Mouse (Mus musculus) brain, embryonic 14.5 days (tissue): ENCODE measurements around the gene Nuak1. TPM values are rescaled to one million over a fixed set of nuclear protein-coding genes. Genes with fewer than 3 reads are reported as not detected.
"Not testable (repeated sequence)": the region's sequence is repeated elsewhere in the genome, so short reads cannot be mapped to it uniquely, and the experiment has no call there.

Source experiments
- DNase-seq: peaks from one replicate; pipeline ENCODE4 v3.0.0-alpha.2; 2011; ENCODE audit warnings: low read depth
- CTCF ChIP-seq: fragments of 200-500 bp; IDR thresholded peaks from 2 replicates; pipeline ENCODE4 v1.5.1; 2012; ENCODE audit warnings: inconsistent platforms, mild to moderate bottlenecking, moderate library complexity, borderline replicate concordance; ENCODE audit not compliant: insufficient read depth, insufficient read length; ENCODE audit errors: extremely low read depth
- POLR2A ChIP-seq: fragments of 200-500 bp; IDR thresholded peaks from 2 replicates; pipeline ENCODE4 v1.6.1; 2012; ENCODE audit warnings: mild to moderate bottlenecking, inconsistent platforms, borderline replicate concordance; ENCODE audit not compliant: poor library complexity, insufficient read depth, insufficient read length, severe bottlenecking; ENCODE audit errors: extremely low read depth
- polyA plus RNA-seq: library from polyadenylated mRNA; depleted of rRNA; stranded (reverse); fragments of >200 nt; gene quantifications from 2 replicates; pipeline ENCODE4 v1.2.3, GENCODE M21; 2012; rRNA removed

Nuak1 gene
- polyA plus RNA-seq = 52.9 and 54.8 TPM in 2 replicates

DNA sequence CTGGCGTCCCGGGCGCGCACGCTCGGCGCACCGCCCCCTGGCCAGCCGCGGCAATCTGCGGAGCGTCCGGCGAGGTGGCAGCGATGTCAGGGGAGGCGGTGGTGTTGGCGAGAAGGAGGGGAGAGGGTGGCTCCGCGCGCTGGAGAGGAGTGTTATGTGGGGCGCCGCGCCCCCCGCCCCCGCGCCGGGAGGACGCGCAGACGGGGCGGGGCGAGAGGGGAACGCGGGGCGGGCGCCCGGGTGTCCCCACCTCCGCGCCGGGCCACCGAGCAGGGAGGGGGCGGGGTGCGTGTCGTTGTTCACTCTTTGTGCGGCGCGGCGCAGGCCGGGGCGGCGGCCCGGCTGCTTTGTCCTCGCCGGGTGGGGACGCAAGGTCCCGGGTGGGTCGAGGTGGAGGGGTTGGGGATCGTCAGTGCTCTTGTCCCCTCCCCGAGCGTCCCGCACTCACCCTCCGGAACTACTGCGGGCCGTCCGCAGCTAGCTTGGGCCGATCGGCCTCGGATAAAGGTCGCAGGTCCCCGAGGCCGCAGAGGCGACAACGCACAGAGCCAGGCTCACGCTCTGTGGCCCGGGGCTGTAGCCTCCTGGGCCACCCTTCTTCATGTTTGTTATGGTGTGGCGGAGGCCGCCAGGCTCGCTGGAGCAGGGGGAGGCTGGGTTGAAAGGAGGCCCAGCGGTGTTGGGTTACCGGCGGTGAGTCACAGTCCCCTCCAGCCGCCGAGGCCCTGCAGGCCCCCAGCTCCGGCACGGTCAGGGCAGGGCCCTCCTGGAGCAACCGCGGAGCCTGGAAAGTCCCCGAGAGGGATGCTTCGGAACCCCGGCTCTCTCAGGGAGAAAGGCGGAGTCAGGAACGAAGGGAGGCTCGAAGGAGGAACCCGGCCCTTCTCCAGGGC lies at the start of gene Nuak1:
Gene Nuak1, minus strand, starts transcription at position 57 of the 893 bp plus-strand sequence.
- TF ChIP-seq CTCF (0 out of 2 replicates have a peak, but pooled peaks have one; percentile 0), POLR2A (peak; percentile 99)

DNA sequence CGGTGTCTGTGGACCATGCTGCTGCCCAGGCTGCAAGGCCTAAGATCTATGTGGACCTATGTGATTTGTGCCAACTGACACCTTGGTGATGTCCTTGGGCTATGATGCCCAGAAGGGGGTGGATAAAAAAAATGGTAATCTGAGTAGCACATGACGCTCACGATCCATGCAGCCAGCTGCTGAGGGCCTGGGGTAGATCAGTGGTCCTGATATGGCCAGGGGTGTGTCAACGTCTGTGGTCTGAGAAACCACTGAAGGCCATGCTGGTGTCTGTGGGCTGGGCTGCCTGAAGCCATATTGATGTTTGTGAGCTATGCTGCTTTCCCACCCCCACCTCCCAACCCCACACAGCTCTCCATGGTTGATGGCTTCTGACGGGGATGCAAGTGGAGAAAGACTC lies 49.7 kb upstream of the Nuak1 start:
- TF ChIP-seq CTCF (no peak), POLR2A (no peak)
- no peak for DNase-seq

More for the DNA sequence above, at the start of gene Nuak1:
- DNase-seq = peak; percentile 93

DNA sequence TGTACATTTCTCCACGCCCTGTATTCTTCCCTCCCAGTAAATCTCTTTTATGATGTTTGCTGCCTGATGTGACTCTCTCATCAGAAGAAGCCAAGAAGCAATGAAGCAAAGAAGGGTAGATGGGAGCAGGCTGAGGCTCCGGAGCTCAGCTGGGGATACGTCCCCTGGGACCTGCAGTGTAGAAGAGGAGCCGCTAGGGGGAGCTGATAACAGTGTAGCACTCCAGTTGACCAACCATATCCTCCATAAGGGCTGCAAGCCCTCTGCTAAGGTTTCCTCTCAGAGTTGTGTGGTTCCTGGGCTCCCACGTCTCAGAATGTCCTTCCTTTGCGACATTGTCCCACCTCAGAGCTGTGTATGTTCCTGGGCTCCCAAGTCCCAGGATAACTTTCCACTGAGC lies 47.9 kb upstream of the Nuak1 start:
- peak; percentile 66 for TF ChIP-seq CTCF
- no peak for TF ChIP-seq POLR2A
- DNase-seq = peak; percentile 38

DNA sequence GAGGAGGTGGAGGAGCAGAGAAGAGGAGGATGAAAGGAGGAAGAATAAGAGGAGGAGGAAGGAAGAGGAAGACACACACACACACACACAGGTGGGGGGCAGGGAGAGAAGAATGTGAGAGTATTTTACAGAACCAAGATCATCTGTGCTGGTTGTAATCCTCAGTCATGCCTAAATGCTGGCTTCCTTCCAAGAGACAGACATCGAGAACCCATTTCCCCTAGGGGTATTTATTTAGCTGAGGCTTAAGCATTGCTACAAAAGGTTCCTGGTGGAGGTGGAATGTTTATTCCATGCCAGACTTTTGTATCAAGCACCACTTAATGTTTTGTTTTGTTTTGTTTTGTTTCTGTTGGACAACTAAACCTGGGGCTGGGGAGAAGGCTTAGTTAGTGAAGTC lies 44.3 kb upstream of the Nuak1 start:
- peak; percentile 4 for DNase-seq
- TF ChIP-seq POLR2A (no peak), CTCF (no peak)

DNA sequence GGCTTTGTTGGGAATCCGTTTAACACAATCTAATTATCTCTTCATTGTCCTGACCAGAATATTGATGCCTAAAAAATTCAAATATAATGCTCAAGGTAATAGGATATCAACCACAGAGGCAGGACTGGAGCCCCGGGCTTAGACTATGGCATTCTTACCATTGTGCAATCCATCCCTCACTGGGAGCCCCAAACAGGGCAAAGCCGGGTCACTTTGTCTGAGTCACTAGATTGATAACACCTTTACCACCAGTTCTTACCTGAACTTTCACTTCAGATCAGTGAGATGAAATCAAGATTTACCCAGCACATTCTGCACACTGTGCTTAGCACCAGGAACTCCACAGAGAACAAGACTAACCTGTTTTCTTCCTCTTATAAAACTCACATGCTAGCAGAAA lies 43.2 kb upstream of the Nuak1 start:
- TF ChIP-seq CTCF = no peak
- no peak for TF ChIP-seq POLR2A
- DNase-seq = no peak

DNA sequence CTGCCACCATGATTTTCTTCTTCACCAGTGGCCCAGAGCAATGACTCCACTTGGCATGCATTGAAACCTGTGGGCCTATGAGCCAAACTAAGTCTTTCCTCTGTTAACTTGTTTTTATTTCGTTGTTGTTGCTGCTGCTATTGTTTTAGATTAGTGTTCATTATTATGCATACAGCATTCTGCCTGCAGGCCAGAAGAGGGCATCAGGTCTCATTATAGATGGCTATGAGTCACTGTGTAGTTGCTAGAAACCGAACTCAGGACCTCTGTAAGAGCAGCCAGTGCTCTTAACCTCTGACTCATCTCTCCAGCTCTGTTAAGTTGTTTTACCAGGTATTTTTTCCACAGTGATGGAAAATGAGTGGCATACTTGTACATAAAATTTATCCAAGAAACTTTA lies 42.7 kb upstream of the Nuak1 start:
- no peak for DNase-seq
- TF ChIP-seq POLR2A = no peak

DNA sequence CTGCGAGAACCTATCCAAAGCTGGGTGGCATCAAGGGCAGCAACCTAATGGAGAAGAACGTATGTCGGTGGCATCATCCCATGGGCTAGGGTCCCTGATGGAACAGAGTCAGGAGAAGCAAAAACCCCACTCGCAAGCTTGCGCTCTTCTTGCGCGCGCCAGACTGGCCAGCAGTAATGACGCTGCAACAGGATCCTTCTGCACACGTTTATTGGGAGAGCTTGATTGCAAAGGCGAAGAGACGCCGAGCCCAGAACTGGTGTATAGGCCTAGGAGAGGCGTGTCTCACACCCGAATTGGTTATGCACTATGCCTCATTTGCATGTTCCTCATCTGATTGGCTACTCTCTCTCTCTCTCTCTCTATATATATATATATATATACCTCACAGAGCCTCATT lies 42.0 kb upstream of the Nuak1 start:
- DNase-seq = not testable (repeated sequence)

DNA sequence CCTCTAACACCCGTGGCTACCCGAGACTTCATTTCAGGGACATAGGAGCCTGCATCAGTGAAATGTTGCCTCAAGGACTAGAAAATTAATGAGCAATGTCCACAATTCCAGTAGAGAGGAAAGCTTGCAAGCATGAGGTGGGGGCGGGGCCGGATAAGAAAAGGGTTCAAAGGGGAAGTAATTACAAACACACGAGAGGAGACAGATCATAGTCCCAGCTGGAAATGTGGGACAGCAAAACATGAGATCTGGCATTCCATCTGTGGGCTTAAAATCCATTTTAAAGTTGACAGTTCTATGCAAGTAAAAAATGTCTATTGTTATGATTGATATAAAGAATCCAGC lies 40.9 kb upstream of the Nuak1 start:
- no peak for DNase-seq
- TF ChIP-seq CTCF (no peak), POLR2A (no peak)

DNA sequence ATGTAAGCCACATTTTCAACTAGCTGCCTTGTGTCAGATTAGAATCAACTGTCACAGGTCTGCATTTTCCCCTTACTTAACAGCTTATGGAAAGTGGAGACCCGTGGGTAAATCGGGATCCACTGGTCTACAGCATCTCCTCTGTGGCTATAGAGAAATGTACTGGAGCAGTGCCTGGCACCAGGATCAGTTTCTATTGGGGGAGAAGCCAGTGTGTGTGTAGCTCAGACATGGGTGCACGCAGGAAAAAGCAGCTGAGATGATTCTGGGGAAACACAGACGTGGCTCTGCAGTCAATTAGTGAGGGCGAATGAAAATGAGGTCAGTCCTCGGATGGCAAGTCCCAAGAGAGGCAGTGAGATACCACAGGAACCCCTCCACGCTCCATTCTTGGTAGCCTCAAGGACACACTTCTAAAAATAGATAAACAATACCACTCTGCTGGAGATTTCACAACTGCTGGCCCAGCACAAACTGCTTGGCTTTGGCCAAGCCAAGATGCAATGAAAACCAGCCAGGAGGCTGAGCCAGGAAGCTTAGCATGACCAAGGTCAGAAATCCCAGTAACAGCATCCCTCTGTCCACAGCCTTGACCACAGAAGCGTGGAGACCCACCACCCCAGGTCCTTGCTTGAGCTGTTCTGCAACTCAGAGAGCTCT lies 40.4 kb upstream of the Nuak1 start:
- DNase-seq = no peak

DNA sequence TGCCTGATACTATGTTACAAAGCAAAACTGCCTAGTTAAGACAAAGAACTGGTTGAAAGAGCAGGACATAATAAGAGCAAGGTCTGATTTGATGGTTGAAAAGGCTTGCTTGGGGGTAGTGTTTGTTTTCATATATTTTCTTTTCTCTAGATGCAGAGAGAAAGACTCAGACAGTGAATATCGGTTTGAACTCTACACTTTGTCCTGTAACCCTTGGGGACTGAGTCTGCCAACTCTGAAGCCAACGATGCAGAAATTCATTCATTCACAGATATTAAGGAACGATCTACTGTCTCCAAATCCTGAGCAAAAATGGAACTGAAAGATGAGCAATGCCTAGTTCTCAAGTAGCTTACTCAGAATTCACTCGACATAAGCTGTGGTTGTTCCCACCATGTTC lies 39.7 kb upstream of the Nuak1 start:
- DNase-seq = no peak
- TF ChIP-seq POLR2A (no peak), CTCF (no peak)

More for the DNA sequence above, 40.4 kb upstream of the Nuak1 start:
- TF ChIP-seq CTCF = no peak
- TF ChIP-seq POLR2A = no peak

DNA sequence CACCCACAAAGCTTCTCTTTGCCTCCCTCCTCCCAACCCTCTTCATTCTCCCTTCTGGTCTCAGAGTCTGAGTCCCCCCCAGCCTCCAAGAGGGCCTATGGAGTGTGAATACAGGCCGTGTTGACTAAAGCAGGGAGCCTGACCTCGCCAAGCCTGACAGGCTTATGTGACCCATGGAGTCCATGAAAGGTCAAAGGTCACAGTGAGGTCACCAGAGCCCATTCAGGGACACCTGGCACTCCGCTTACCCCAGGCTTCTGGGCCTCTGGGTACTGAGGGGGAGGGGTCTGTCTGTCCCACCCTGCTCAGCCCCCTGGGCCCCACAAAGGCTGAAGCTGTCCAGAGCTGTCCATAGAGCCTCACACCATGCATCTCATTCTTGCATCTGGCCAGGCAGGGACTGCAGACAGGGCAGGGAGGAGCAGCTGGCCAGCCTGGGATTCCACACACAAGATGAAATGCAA lies 37.2 kb upstream of the Nuak1 start:
- TF ChIP-seq POLR2A (no peak), CTCF (no peak)

DNA sequence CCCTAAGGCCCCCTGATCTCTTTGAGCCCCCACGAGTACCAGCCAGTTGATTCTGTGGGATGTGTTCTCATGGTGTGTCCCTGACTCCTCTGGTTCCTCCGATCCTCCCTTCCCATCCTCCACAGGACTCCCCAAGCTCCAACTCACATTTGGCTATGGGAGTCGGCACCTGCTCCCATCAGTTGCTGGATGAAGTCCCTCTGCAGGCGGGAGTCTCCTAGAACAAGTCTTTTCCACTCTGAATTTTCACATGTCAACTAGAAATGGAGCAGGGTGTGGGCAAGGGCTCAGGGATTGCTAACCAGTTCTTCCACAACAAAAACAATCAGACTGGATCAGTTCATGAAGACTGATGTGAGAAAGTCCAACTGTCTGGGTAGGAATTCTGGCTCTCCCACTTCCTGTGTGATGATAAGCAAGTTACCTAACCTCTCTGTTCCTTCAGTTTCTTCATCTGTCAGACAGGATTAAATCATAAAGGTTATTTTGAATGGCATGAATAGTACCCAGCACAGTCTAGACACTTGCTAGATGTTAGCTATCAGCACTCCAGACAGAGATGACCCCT lies 36.7 kb upstream of the Nuak1 start:
- DNase-seq = no peak
- TF ChIP-seq CTCF (no peak), POLR2A (no peak)

More for the DNA sequence above, 37.2 kb upstream of the Nuak1 start:
- peak; percentile 39 for DNase-seq

DNA sequence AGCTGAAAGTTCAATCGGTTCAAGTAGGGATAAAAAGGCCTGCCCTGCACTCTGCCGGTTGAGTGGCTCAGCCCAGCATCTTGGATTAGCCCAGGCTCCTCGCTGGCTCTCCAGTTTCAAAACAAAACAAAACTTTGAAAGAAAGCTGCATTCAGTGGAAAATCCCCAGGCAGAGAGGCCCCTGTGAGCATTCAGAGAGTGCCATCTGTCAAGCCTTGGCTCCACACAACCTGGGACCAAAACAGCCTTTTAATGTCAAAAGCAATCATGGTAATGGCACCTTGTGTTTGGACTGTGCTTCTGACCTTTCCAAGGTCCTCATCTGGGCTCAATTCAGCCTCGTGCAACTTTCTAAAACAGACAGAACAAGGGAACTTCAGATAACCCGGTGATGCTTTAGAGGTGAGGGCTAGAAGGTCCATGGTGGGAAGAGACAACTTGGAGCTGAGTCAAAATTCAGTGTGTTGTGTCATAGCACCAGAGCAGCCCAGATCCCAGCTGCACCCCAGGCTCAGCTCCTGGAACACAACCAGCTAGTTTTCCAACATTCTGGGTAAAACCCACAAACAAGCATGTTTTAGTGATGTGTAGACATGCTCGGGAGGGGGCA lies 27.3 kb upstream of the Nuak1 start:
- DNase-seq = peak; percentile 40
- TF ChIP-seq POLR2A = no peak
- TF ChIP-seq CTCF = no peak
